Mouse (Mus musculus): ENCODE data around the gene Pth2r. TPM values are rescaled to one million over a fixed set of nuclear protein-coding genes. Genes with fewer than 3 reads are reported as not detected.

The Pth2r gene
- total and polyA plus RNA-seq, 2 experiments from 2014 or later = 1.5 to 2.1 TPM

DNA sequence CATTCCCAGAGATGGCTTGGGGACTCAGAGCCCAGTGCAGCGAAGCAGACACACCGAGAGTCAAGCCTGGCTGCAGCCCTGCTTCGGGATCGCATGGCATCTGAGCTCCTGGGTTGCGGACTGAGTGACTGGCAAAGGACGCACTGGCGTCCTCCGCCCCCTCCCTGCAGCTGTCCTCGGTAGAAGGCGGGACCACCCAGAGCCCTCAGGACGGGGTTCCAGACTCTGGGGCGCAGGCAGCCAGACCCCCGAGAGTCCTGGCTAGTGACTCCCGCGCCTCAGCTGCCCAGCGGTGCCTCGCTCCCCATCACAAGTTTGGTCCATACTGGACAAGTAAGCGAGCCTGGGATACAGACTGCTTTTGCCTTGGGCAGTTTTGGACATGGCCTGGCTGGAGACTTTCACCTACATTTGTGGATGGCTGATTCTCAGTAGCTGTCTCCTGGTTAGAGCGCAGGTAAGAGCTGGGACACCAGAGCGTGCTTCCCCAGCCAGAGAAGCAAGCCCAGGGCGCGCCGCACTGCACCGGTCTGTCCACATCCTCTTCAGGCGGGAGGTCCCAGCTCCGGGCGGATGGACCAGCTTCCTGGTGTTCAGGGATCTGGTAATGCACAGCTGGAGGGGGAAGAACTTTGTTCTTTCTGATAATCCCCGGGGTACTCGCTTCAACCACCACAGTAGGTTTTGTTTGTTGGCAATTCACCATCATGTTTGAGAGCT is 29.5 kb downstream of the Pth2r start:
- Histone ChIP-seq H3K27me3 (ENCODE audit: insufficient read depth, low read length) (peaks cover 4% of the 10 kb centered on the region; the same call in 1 of the 2 replicates), H3K36me3 (ENCODE audit: insufficient read depth, low read length) (no peaks in the 10 kb centered on the region), H3K9me3 (ENCODE audit: low read length) (no peaks in the 10 kb centered on the region), H3K4me3 (ENCODE audit: low read depth, low read length) (peak overlapping the region; percentile 44), H3K27ac (ENCODE audit: low read depth, low read length) (no peak overlapping the region), H3K4me2 (ENCODE audit: low read depth, low read length, poor library complexity, severe bottlenecking) (peak overlapping the region; percentile 74), H3K4me1 (ENCODE audit: insufficient read depth, low read length) (peaks cover 5% of the 10 kb centered on the region; the same call in 1 of the 2 replicates), H3K9ac (replicated peaks; ENCODE audit: low read length, poor library complexity, severe bottlenecking) (peak overlapping the region; percentile 36)
- DNase-seq (ENCODE audit: low spot score) = no peak
- peak; percentile 58; the same call in 1 of the 2 replicates for ATAC-seq (ENCODE audit: low FRiP score)
- TF ChIP-seq CTCF (IDR thresholded peaks at IDR 0.05) = no peak
- 1% methylated on average over 29 of the region's 29 CpGs for WGBS

DNA sequence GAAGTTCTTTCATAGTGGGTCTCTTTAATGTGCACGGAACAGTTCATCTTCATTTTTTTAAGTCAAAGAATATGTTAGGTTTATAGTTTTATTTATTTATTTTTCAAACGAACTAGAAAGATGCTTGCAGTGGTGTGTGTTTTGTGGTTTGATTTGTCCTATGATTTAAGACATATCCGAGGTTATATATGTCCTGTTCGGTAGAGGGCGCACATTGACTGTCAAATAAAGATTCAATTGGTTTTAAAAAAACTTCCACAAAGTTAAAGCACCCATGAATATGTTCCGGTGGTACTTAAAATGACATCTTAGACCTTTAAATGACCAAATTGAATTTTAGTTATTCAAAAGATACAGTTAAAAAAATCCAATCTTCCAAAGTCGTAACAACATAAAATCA is 30.3 kb downstream of the Pth2r start:
- WGBS = 9% methylated on average over 7 of the region's 7 CpGs
- peak overlapping the region; percentile 44 for H3K4me3 ChIP-seq (ENCODE audit: low read depth, low read length)
- no peak overlapping the region for H3K27ac ChIP-seq (ENCODE audit: low read depth, low read length)
- 0 out of 2 replicates have a peak overlapping the region, but pooled peaks have one; percentile 36 for H3K9ac ChIP-seq (replicated peaks; ENCODE audit: low read length, poor library complexity, severe bottlenecking)
- peaks cover 5% of the 10 kb centered on the region; the same call in 1 of the 2 replicates for H3K4me1 ChIP-seq (ENCODE audit: insufficient read depth, low read length)
- H3K9me3 ChIP-seq (ENCODE audit: low read length) = no peaks in the 10 kb centered on the region
- ATAC-seq (ENCODE audit: low FRiP score) = no peak
- peak; percentile 85 for DNase-seq (ENCODE audit: low spot score)
- TF ChIP-seq CTCF (IDR thresholded peaks at IDR 0.05) = peak; percentile 80
- H3K27me3 ChIP-seq (ENCODE audit: insufficient read depth, low read length) = peaks cover 4% of the 10 kb centered on the region; the same call in 1 of the 2 replicates
- H3K36me3 ChIP-seq (ENCODE audit: insufficient read depth, low read length) = no peaks in the 10 kb centered on the region
- peak overlapping the region; percentile 74 for H3K4me2 ChIP-seq (ENCODE audit: low read depth, low read length, poor library complexity, severe bottlenecking)

DNA sequence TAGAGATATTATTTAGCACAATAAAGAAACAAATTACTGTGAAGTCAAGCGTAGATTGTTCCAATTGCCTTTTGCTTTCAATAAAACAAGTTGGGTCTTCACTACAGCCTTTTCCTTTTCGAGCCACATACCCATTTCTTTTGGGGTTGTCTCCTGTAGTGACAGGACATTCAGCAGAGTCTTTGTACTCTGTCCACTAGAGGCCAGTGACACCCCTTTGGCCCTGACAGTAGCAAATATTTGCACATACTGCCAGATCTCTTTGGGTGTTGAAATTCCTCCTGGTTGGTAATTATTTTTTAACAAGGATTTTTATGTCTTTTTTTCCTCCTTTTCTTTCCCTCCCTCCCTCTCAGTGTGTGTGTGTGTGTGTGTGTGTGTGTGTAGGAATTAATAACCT is 31.0 kb downstream of the Pth2r start:
- WGBS = 46% methylated on average over 2 of the region's 2 CpGs
- ATAC-seq (ENCODE audit: low FRiP score) = no peak

DNA sequence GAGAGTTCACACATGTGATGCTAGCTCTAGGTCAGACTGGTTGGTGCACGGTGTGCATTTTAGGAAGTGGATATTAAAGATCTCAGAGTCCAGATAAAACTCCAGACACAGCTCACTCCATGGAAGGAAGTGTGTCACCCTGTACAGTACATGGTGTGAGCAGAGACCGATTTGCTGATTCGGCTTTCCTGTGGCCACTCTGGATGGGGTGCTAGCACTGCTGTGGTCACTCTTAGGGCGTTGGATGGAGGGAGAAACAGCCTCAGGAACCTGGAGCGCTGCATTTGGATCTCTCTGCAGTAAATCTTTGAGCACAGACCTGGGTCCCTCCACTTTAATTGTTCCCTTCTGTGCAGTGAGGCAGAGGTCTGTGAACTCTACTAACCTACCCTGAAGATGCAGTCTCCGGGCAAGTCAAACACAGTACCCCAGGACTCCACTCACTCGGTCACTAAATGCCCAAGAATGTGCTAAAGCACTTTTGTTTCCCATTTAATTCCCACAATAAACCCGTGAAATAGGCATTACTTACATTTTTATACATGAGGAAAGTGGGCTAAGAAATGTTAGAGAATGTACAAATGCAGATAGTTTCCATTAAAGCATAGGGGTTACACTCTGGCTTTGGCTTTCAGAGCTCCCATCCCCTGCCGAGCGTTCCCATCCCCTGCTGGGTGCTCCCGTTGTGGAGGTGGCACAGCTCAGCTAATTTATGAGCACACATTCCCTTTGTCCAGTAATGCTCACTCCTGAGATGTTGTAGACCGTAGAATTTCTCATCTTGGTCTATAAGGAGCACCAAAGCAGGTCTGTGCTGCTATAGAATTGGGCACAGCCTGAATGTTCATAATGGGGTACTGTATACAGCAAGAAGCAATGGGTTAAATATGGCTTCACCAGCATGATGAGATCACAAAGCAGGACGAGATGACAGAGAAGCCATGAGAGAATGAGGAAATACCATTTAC is 32.5 kb downstream of the Pth2r start:
- DNase-seq (ENCODE audit: low spot score) (no peak), ATAC-seq (ENCODE audit: low FRiP score) (peak; percentile 27; the same call in 1 of the 2 replicates)
- Histone ChIP-seq H3K9me3 (ENCODE audit: low read length) (no peaks in the 10 kb centered on the region), H3K4me2 (ENCODE audit: low read depth, low read length, poor library complexity, severe bottlenecking) (no peak overlapping the region), H3K9ac (replicated peaks; ENCODE audit: low read length, poor library complexity, severe bottlenecking) (no peak overlapping the region), H3K4me1 (ENCODE audit: insufficient read depth, low read length) (peaks cover 5% of the 10 kb centered on the region; the same call in 1 of the 2 replicates), H3K27ac (ENCODE audit: low read depth, low read length) (no peak overlapping the region), H3K36me3 (ENCODE audit: insufficient read depth, low read length) (no peaks in the 10 kb centered on the region), H3K27me3 (ENCODE audit: insufficient read depth, low read length) (peaks cover 4% of the 10 kb centered on the region; the same call in 1 of the 2 replicates), H3K4me3 (ENCODE audit: low read depth, low read length) (no peak overlapping the region)
- 53% methylated on average over 13 of the region's 13 CpGs for WGBS
- TF ChIP-seq CTCF (IDR thresholded peaks at IDR 0.05) = no peak

More for the DNA sequence above, 31.0 kb downstream of the Pth2r start:
- no peak overlapping the region for H3K4me3 ChIP-seq (ENCODE audit: low read depth, low read length)
- H3K4me2 ChIP-seq (ENCODE audit: low read depth, low read length, poor library complexity, severe bottlenecking) = no peak overlapping the region
- H3K27me3 ChIP-seq (ENCODE audit: insufficient read depth, low read length) = peaks cover 4% of the 10 kb centered on the region; the same call in 1 of the 2 replicates
- H3K27ac ChIP-seq (ENCODE audit: low read depth, low read length) = no peak overlapping the region
- peak; percentile 56 for TF ChIP-seq CTCF (IDR thresholded peaks at IDR 0.05)
- no peaks in the 10 kb centered on the region for H3K9me3 ChIP-seq (ENCODE audit: low read length)
- no peak overlapping the region for H3K9ac ChIP-seq (replicated peaks; ENCODE audit: low read length, poor library complexity, severe bottlenecking)
- H3K4me1 ChIP-seq (ENCODE audit: insufficient read depth, low read length) = peaks cover 5% of the 10 kb centered on the region; the same call in 1 of the 2 replicates
- peak; percentile 28 for DNase-seq (ENCODE audit: low spot score)
- no peaks in the 10 kb centered on the region for H3K36me3 ChIP-seq (ENCODE audit: insufficient read depth, low read length)

- Histone ChIP-seq H3K4me2 (ENCODE audit: low read depth, low read length, poor library complexity, severe bottlenecking) (no peak overlapping the region), H3K9me3 (ENCODE audit: low read length) (no peaks in the 10 kb centered on the region), H3K27ac (ENCODE audit: low read depth, low read length) (no peak overlapping the region), H3K36me3 (ENCODE audit: insufficient read depth, low read length) (no peaks in the 10 kb centered on the region), H3K4me1 (ENCODE audit: insufficient read depth, low read length) (peaks cover 5% of the 10 kb centered on the region; the same call in 1 of the 2 replicates), H3K4me3 (ENCODE audit: low read depth, low read length) (no peak overlapping the region), H3K27me3 (ENCODE audit: insufficient read depth, low read length) (peaks cover 4% of the 10 kb centered on the region; the same call in 1 of the 2 replicates), H3K9ac (replicated peaks; ENCODE audit: low read length, poor library complexity, severe bottlenecking) (no peak overlapping the region)
- ATAC-seq (ENCODE audit: low FRiP score) (no peak), DNase-seq (ENCODE audit: low spot score) (no peak)
- WGBS = 78% methylated on average over 8 of the region's 8 CpGs
- no peak for TF ChIP-seq CTCF (IDR thresholded peaks at IDR 0.05)
These were observed 33.2 kb downstream of the Pth2r start for GRCm38 (mm10) chr1:65315022-65315407.
